In genomic region chr2:173347341-173347740, GRCm38 (mm10) we compare ENCODE assay signal across 14 mouse cellular contexts.
DNase-seq lines count a peak whose midpoint lies in the region.
"Had no signal": no experiment of that assay in that cellular context is flagged by ENCODE, and none has a peak within 500 bp of the region (broad histone marks: within the 10 kb centered on the region; RNA-seq: fewer than 3 reads in every experiment).

No protein-coding gene starts in this region.

- DNase-seq in right cerebral cortex, adult 18-20 months: peak; percentile 73
- DNase-seq in right cerebral cortex, postnatal 4 days: no peak
- DNase-seq in left cerebral cortex, adult 9 months (ENCODE audit: low spot score in 2 of 2): peak; percentile 58 to 64
- peak; percentile 69 to 87 for DNase-seq in right cerebral cortex, postnatal 10 days (ENCODE audit: low spot score in 2 of 2)
- DNase-seq in cerebellum, adult 11 months: no peak
- DNase-seq in kidney, postnatal 25 days: no peak
- DNase-seq in cerebellum, adult 11-12 months: no peak
- DNase-seq: adrenal gland, postnatal 36 days; cerebellum, adult 18-20 months; cerebellum, postnatal 14 days; kidney, postnatal 36 days; layer of hippocampus, postnatal 36 days; thymus, adult 18-20 months; thymus, postnatal 4 days had no signal

Comparison
In these comparisons a context has a peak if more than half of its experiments do, and no peak if none do; other contexts are left out.
1. DNase-seq: peak in right cerebral cortex, adult 18-20 months (single experiment), left cerebral cortex, adult 9 months (2 of 2) and right cerebral cortex, postnatal 10 days (2 of 2); none in right cerebral cortex, postnatal 4 days (single experiment), cerebellum, adult 11 months (single experiment), kidney, postnatal 25 days (0 of 2) and cerebellum, adult 11-12 months (single experiment).